Mouse (Mus musculus) intestine, embryonic 16.5 days (tissue): Measurements from ENCODE around the gene P2ry6. TPM values are rescaled to one million over a fixed set of nuclear protein-coding genes. Genes with fewer than 3 reads are reported as not detected.
A peak's percentile ranks its signal among the peaks of the same experiment; 100 is the strongest.

ENCODE experiments used
- ATAC-seq: fragments of 200-750 bp; cut with Nextera tagmentation; 2 replicates; pipeline ENCODE4 v1.8.0; 2017; ENCODE audit warnings: moderate TSS enrichment, moderate library complexity
- H3K27ac ChIP-seq: fragments of 300-500 bp; sonication (generic); 2 replicates; pipeline ENCODE4 v1.5.1; 2014; ENCODE audit warnings: mild to moderate bottlenecking, low read length
- H3K27me3 ChIP-seq: fragments of 300-500 bp; sonication (generic); replicated peaks from 2 replicates; pipeline ENCODE4 v1.6.1; 2014; ENCODE audit warnings: low read length, control low read depth, mixed read lengths; ENCODE audit not compliant: control insufficient read depth, insufficient read depth
- H3K36me3 ChIP-seq: fragments of 300-500 bp; sonication (generic); 2 replicates; pipeline ENCODE4 v1.6.1; 2014; ENCODE audit warnings: low read length, control low read depth; ENCODE audit not compliant: control insufficient read depth, insufficient read depth
- H3K4me1 ChIP-seq: fragments of 300-500 bp; sonication (generic); 2 replicates; pipeline ENCODE4 v1.6.1; 2014; ENCODE audit warnings: low read length, control low read depth, mixed read lengths; ENCODE audit not compliant: control insufficient read depth, insufficient read depth
- H3K4me2 ChIP-seq: fragments of 300-500 bp; sonication (generic); 2 replicates; pipeline ENCODE4 v1.6.1; 2014; ENCODE audit warnings: low read depth, low read length, control low read depth
- H3K4me3 ChIP-seq: fragments of 300-500 bp; sonication (generic); 2 replicates; pipeline ENCODE4 v1.5.1; 2014; ENCODE audit warnings: mild to moderate bottlenecking, low read length
- H3K9ac ChIP-seq: fragments of 300-500 bp; sonication (generic); 2 replicates; pipeline ENCODE4 v1.6.1; 2014; ENCODE audit warnings: low read depth, low read length
- H3K9me3 ChIP-seq: fragments of 300-500 bp; sonication (generic); 2 replicates; pipeline ENCODE4 v1.6.1; 2016; ENCODE audit warnings: low read length, control low read depth; ENCODE audit not compliant: control insufficient read depth
- WGBS: fragments of 180-500 bp; shearing (Covaris S2); extraction: QIAGEN DNeasy Blood & Tissue Kit; methylation state at CpG from one replicate; pipeline ENCODE4 v1.1.7; 2014; 5-methylcytosine and 5-hydroxymethylcytosine counted together
- polyA plus RNA-seq: library from polyadenylated mRNA; unstranded; fragments of >200 nt; fragmentation: Nextera tagmentation; extraction: Ambion mirVana; gene quantifications from 2 replicates; pipeline ENCODE4 v1.2.1, GENCODE M21; 2015

P2ry6 gene
- polyA plus RNA-seq, 1 experiment from 2014 or later: 9.8 TPM

DNA sequence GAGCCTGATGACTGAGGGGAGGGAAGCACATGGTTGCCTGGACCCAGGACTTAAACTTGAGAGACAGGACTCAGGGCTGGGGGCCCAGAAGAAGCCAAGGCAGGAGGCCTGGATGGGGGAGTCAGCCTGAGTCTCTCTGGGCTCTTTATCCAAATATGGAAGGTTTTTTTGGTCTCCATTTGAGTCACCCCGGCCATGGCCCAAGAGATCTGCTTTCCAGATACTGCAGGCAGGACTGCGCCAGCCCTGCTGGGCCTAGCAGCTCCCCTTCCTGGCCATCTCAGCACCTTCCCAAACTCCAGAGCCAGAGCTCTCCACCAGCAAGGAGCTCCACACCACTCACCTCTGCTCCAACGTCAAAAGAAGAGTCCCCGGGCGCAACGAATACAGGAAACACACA lies 57.9 kb downstream of the P2ry6 start:
- H3K27me3 ChIP-seq: no peaks in the 10 kb centered on the region
- H3K4me2 ChIP-seq: no peak overlapping the region
- H3K9ac ChIP-seq: peak overlapping the region; percentile 12
- H3K4me3 ChIP-seq: no peak overlapping the region
- no peaks in the 10 kb centered on the region; the same call in 1 of the 2 replicates for H3K36me3 ChIP-seq
- WGBS: 67% methylated on average over 6 of the region's 6 CpGs
- ATAC-seq: no peak
- peaks cover 58% of the 10 kb centered on the region for H3K4me1 ChIP-seq
- H3K9me3 ChIP-seq: no peaks in the 10 kb centered on the region
- peak overlapping the region; percentile 10; the same call in 1 of the 2 replicates for H3K27ac ChIP-seq

GRCm38 (mm10) chr7:100915204-100915603 lies 59.2 kb downstream of the P2ry6 start:
- peaks cover 64% of the 10 kb centered on the region for H3K4me1 ChIP-seq
- 86% methylated on average over 5 of the region's 5 CpGs for WGBS

DNA sequence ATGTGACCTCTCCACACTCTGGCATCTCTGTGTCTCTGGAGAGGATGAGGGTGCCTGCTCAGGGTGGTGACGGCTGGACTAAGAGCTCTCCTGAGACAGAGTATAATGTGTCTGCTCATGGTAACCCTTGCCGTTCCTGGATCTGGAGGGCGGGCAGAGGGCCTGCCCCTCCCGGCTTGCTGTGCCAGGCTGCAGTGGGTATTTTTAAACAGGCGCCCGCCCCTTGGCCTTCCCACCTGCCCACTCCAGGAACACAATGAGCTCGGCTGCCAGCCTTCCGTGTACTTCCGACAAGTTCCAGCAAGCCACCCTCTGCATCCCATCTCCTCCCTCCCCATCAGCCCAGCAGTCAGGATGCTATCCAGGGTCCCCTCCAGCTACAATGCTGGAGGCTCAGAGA lies 62.7 kb downstream of the P2ry6 start:
- ATAC-seq: no peak
- peak overlapping the region; percentile 47 for H3K27ac ChIP-seq
- H3K4me2 ChIP-seq: no peak overlapping the region
- no peaks in the 10 kb centered on the region for H3K27me3 ChIP-seq
- H3K4me3 ChIP-seq: no peak overlapping the region
- no peaks in the 10 kb centered on the region for H3K9me3 ChIP-seq
- peak overlapping the region; percentile 35; the same call in 1 of the 2 replicates for H3K9ac ChIP-seq
- peaks cover 4% of the 10 kb centered on the region for H3K36me3 ChIP-seq
- H3K4me1 ChIP-seq: peaks cover 52% of the 10 kb centered on the region
- WGBS: 39% methylated on average over 9 of the region's 9 CpGs

More at GRCm38 (mm10) chr7:100915204-100915603, 59.2 kb downstream of the P2ry6 start:
- no peaks in the 10 kb centered on the region for H3K9me3 ChIP-seq
- H3K27me3 ChIP-seq: no peaks in the 10 kb centered on the region
- H3K27ac ChIP-seq: no peak overlapping the region; the same call in 1 of the 2 replicates
- H3K4me3 ChIP-seq: no peak overlapping the region
- no peak overlapping the region for H3K9ac ChIP-seq
- no peak for ATAC-seq
- H3K4me2 ChIP-seq: no peak overlapping the region
- no peaks in the 10 kb centered on the region; the same call in 1 of the 2 replicates for H3K36me3 ChIP-seq

GRCm38 (mm10) chr7:100911246-100911770 lies 63.1 kb downstream of the P2ry6 start:
- Histone ChIP-seq H3K9ac (peak overlapping the region; percentile 35), H3K4me1 (peaks cover 47% of the 10 kb centered on the region), H3K4me2 (peak overlapping the region; percentile 36), H3K27me3 (no peaks in the 10 kb centered on the region), H3K36me3 (peaks cover 4% of the 10 kb centered on the region; the same call in 1 of the 2 replicates), H3K9me3 (no peaks in the 10 kb centered on the region), H3K27ac (peak overlapping the region; percentile 47), H3K4me3 (no peak overlapping the region)
- peak; percentile 48 for ATAC-seq
- WGBS: 14% methylated on average over 2 of the region's 2 CpGs

DNA sequence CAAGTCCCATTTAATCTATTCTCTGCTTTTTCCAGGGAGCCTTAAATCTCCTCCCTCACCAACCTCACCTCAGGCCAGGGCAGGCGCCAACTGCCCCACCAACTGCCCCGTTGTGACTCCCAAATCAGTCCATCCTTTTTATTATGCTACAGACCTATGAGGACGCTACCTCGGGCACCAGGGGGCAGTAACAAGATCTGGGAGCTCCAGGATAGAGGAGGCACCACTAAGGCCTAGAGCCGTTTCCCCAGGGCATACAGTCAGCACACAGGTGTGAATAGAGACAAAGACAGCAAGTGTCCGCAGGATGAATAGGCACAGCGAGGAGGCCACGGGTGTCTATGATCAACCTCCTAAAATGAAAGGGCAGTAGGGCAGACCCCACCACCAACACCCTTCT lies 65.9 kb downstream of the P2ry6 start:
- Histone ChIP-seq H3K4me1 (peaks cover 45% of the 10 kb centered on the region), H3K36me3 (peaks cover 4% of the 10 kb centered on the region; the same call in 1 of the 2 replicates), H3K4me3 (no peak overlapping the region), H3K27me3 (no peaks in the 10 kb centered on the region), H3K9ac (no peak overlapping the region), H3K9me3 (no peaks in the 10 kb centered on the region), H3K27ac (peak overlapping the region; percentile 37; the same call in 1 of the 2 replicates), H3K4me2 (no peak overlapping the region; the same call in 1 of the 2 replicates)
- ATAC-seq: no peak
- WGBS: 57% methylated on average over 8 of the region's 8 CpGs

- H3K36me3 ChIP-seq: peaks cover 4% of the 10 kb centered on the region; the same call in 1 of the 2 replicates
- H3K27me3 ChIP-seq: no peaks in the 10 kb centered on the region
- no peak overlapping the region; the same call in 1 of the 2 replicates for H3K4me2 ChIP-seq
- H3K9me3 ChIP-seq: no peaks in the 10 kb centered on the region
- H3K27ac ChIP-seq: peak overlapping the region; percentile 79
- H3K4me3 ChIP-seq: no peak overlapping the region
- no peak for ATAC-seq
- peaks cover 45% of the 10 kb centered on the region for H3K4me1 ChIP-seq
- WGBS: 75% methylated on average over 8 of the region's 8 CpGs
- H3K9ac ChIP-seq: no peak overlapping the region
Observed at GRCm38 (mm10) chr7:100908061-100908460, 66.4 kb downstream of the P2ry6 start.

- Histone ChIP-seq H3K4me2 (no peak overlapping the region), H3K36me3 (peaks cover 4% of the 10 kb centered on the region; the same call in 1 of the 2 replicates), H3K9me3 (no peaks in the 10 kb centered on the region), H3K27me3 (no peaks in the 10 kb centered on the region), H3K4me3 (no peak overlapping the region), H3K27ac (peak overlapping the region; percentile 79), H3K4me1 (peaks cover 40% of the 10 kb centered on the region), H3K9ac (no peak overlapping the region; the same call in 1 of the 2 replicates)
- ATAC-seq: no peak
- WGBS: 0% methylated on average over 1 of the region's 1 CpGs
Observed at GRCm38 (mm10) chr7:100907231-100907630, 67.2 kb downstream of the P2ry6 start.

DNA sequence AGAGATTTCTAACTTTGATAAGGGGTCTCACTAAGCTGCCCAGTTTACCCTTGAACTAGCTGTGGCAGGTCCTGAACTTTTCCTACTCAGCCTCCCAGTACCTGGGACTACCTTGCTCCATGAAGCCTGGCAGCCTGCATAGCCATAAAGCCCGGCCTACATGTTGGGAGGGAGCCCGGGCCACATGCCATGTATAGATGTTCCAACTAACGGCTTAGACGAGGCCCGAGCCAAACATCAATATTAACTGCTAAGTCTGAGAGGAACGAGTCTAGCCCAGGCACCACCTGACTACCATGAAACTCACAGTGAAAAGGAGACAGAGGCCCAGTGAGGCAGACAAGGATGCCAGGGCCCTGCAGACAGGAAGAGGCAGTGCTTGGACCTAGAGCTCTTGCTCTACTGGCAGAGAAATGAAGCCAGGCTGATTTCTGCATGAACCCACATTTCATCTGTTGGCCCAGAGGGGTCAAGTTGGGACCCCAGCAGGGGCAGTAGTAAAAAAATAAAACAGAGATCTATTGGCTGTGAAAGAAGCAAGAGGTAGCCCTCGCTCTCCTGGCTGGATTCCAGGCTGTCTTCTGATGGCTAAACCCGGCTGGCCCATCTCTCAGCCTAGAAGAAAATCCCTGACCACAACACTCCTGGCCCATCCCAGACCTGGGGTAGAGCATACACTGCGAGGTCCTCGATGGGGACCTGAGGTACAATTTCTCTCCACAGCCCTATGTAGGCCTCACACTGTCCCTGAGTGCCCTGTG lies 68.2 kb downstream of the P2ry6 start:
- no peak overlapping the region for H3K4me2 ChIP-seq
- no peak overlapping the region for H3K9ac ChIP-seq
- no peaks in the 10 kb centered on the region for H3K9me3 ChIP-seq
- WGBS: 87% methylated on average over 10 of the region's 10 CpGs
- ATAC-seq: no peak
- H3K4me1 ChIP-seq: peaks cover 30% of the 10 kb centered on the region
- H3K4me3 ChIP-seq: no peak overlapping the region
- no peak overlapping the region for H3K27ac ChIP-seq
- peaks cover 4% of the 10 kb centered on the region; the same call in 1 of the 2 replicates for H3K36me3 ChIP-seq
- H3K27me3 ChIP-seq: no peaks in the 10 kb centered on the region

DNA sequence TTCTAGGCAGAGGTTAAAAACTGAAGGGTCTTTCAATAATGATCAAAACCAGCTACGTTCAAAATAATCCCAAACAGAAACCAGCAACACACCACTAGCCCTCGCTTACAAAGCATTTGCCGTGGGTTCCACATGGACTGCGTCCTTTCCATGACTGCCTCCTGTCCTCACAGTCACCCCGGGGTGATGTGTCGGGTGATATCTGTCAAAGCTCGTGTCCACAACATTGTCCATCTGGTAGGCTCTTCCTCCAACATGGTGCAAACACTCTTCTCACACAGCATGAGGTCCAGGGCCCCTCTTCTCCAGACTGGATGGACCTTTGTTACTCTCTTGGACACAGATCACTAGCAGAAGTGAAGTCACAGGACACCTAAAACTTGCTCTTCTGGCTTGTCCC lies 69.4 kb downstream of the P2ry6 start:
- Histone ChIP-seq H3K4me3 (no peak overlapping the region), H3K27ac (no peak overlapping the region), H3K4me2 (no peak overlapping the region), H3K36me3 (peaks cover 4% of the 10 kb centered on the region; the same call in 1 of the 2 replicates), H3K27me3 (no peaks in the 10 kb centered on the region), H3K9me3 (no peaks in the 10 kb centered on the region), H3K9ac (no peak overlapping the region), H3K4me1 (peaks cover 18% of the 10 kb centered on the region)
- no peak for ATAC-seq
- WGBS: 80% methylated on average over 7 of the region's 7 CpGs
